Mouse (Mus musculus) heart, embryonic 16.5 days (tissue): ENCODE data around the gene Lats1. TPM values are rescaled to one million over a fixed set of nuclear protein-coding genes. Genes with fewer than 3 reads are reported as not detected.
"Not testable (repeated sequence)": the region's sequence is repeated elsewhere in the genome, so short reads cannot be mapped to it uniquely, and the experiment has no call there.

Source experiments
- ATAC-seq: fragments of 200-750 bp; cut with Nextera tagmentation; replicated peaks from 2 replicates; pipeline ENCODE4 v1.8.0; 2017; ENCODE audit warnings: moderate number of reproducible peaks; ENCODE audit not compliant: insufficient read depth, low FRiP score; ENCODE audit errors: extremely low read depth
- H3K27ac ChIP-seq: fragments of 300-500 bp; sonication (generic); 2 replicates; pipeline ENCODE4 v1.5.1; 2014; ENCODE audit warnings: mild to moderate bottlenecking, low read length, control low read depth, moderate library complexity
- H3K27me3 ChIP-seq: fragments of 300-500 bp; sonication (generic); 2 replicates; pipeline ENCODE4 v1.6.1; 2014; ENCODE audit warnings: low read length, mixed read lengths; ENCODE audit not compliant: control insufficient read depth, insufficient read depth
- H3K36me3 ChIP-seq: fragments of 300-500 bp; sonication (generic); 2 replicates; pipeline ENCODE4 v1.6.1; 2014; ENCODE audit not compliant: control insufficient read depth, insufficient read depth
- H3K4me1 ChIP-seq: fragments of 300-500 bp; sonication (generic); 2 replicates; pipeline ENCODE4 v1.6.1; 2014; ENCODE audit warnings: low read length, mixed read lengths; ENCODE audit not compliant: control insufficient read depth, insufficient read depth
- H3K4me2 ChIP-seq: fragments of 300-500 bp; sonication (generic); 2 replicates; pipeline ENCODE4 v1.6.1; 2014; ENCODE audit warnings: low read depth, mild to moderate bottlenecking, control low read depth, low read length
- H3K4me3 ChIP-seq: fragments of 300-500 bp; sonication (generic); 2 replicates; pipeline ENCODE4 v1.5.1; 2014; ENCODE audit warnings: mild to moderate bottlenecking, control low read depth, low read length
- H3K9ac ChIP-seq: fragments of 300-500 bp; sonication (generic); 2 replicates; pipeline ENCODE4 v1.6.1; 2014; ENCODE audit warnings: low read length, control low read depth
- H3K9me3 ChIP-seq: fragments of 300-500 bp; sonication (generic); replicated peaks from 2 replicates; pipeline ENCODE4 v1.6.1; 2016; ENCODE audit warnings: low read length; ENCODE audit not compliant: control insufficient read depth
- WGBS: fragments of 180-500 bp; shearing (Covaris S2); extraction: QIAGEN DNeasy Blood & Tissue Kit; methylation state at CpG from one replicate; pipeline ENCODE4 v1.1.7; 2014; 5-methylcytosine and 5-hydroxymethylcytosine counted together
- polyA plus RNA-seq: library from polyadenylated mRNA; unstranded; fragments of >200 nt; fragmentation: Nextera tagmentation; extraction: Ambion mirVana; gene quantifications from 2 replicates; pipeline ENCODE4 v1.2.1, GENCODE M21; 2015

The Lats1 gene
- polyA plus RNA-seq, 1 experiment from 2014 or later: 3.1 TPM

GRCm38 (mm10) chr10:7745528-7745927 is 64.5 kb downstream of the Lats1 start:
- not testable (repeated sequence) for H3K27me3 ChIP-seq, H3K4me2 ChIP-seq, H3K4me3 ChIP-seq, H3K9me3 ChIP-seq, H3K4me1 ChIP-seq, ATAC-seq, H3K9ac ChIP-seq, H3K27ac ChIP-seq
- peaks cover 24% of the 10 kb centered on the region for H3K36me3 ChIP-seq
- 95% methylated on average over 6 of the region's 6 CpGs for WGBS

GRCm38 (mm10) chr10:7748752-7749151 is 67.7 kb downstream of the Lats1 start:
- 83% methylated on average over 6 of the region's 6 CpGs for WGBS
- Histone ChIP-seq H3K27ac (no peak overlapping the region), H3K9me3 (no peaks in the 10 kb centered on the region), H3K4me2 (no peak overlapping the region), H3K4me1 (no peaks in the 10 kb centered on the region), H3K4me3 (no peak overlapping the region), H3K27me3 (no peaks in the 10 kb centered on the region), H3K9ac (no peak overlapping the region), H3K36me3 (peaks cover 31% of the 10 kb centered on the region)
- ATAC-seq: no peak

GRCm38 (mm10) chr10:7757544-7757943 is 76.5 kb downstream of the Lats1 start:
- Histone ChIP-seq H3K27ac (no peak overlapping the region), H3K4me3 (no peak overlapping the region), H3K27me3 (no peaks in the 10 kb centered on the region), H3K4me1 (no peaks in the 10 kb centered on the region), H3K9ac (no peak overlapping the region), H3K36me3 (peaks cover 43% of the 10 kb centered on the region), H3K4me2 (no peak overlapping the region), H3K9me3 (no peaks in the 10 kb centered on the region)
- no peak for ATAC-seq
- 76% methylated on average over 2 of the region's 2 CpGs for WGBS

Other genes starting within 250 kb of the Lats1 start
- 8.1 and 9.2 TPM in 2 replicates for gene Ulbp1, start 207.6 kb upstream of the Lats1 start, polyA plus RNA-seq
- 0.84 and 1.3 TPM in 2 replicates for gene Lrp11, start 91.4 kb upstream of the Lats1 start, polyA plus RNA-seq
- gene Nup43, start 13.7 kb upstream of the Lats1 start, polyA plus RNA-seq: 31.8 and 32.4 TPM in 2 replicates
- 134 and 143 TPM in 2 replicates for gene Pcmt1, start 78 bp upstream of the Lats1 start, polyA plus RNA-seq
- gene Katna1, start 44.8 kb downstream of the Lats1 start, polyA plus RNA-seq: 34.1 and 45.5 TPM in 2 replicates
- gene Ginm1, start 111.6 kb downstream of the Lats1 start, polyA plus RNA-seq: 85.6 and 99.2 TPM in 2 replicates
- 28.1 and 34.1 TPM in 2 replicates for gene Ppil4, start 111.7 kb downstream of the Lats1 start, polyA plus RNA-seq
- 0.34 and 0.38 TPM in 2 replicates for gene Zc3h12d, start 151.3 kb downstream of the Lats1 start, polyA plus RNA-seq